ENCODE assay signal across 10 mouse cellular contexts in genomic region chr5:114858582-114858981, GRCm38 (mm10). TPM values are rescaled to one million over a fixed set of nuclear protein-coding genes. Genes with fewer than 3 reads are reported as not detected.
DNase-seq lines count a peak whose midpoint lies in the region; ATAC-seq and TF ChIP-seq lines count a peak whose summit lies in the region.
"Had no signal": no experiment of that assay in that cellular context is flagged by ENCODE, and none has a peak within 500 bp of the region (broad histone marks: within the 10 kb centered on the region; RNA-seq: fewer than 3 reads in every experiment).

TSS of gene Gm9936 (minus strand) at chr5:114858682.

- no peaks in the 10 kb centered on the region for H3K36me3 ChIP-seq in lung, embryonic 14.5 days (ENCODE audit: insufficient read depth)
- no peaks in the 10 kb centered on the region for H3K36me3 ChIP-seq in forebrain, embryonic 14.5 days (ENCODE audit: control insufficient read depth, insufficient read depth, low read length)
- no peaks in the 10 kb centered on the region for H3K36me3 ChIP-seq in limb, embryonic 13.5 days
- no peaks in the 10 kb centered on the region for H3K36me3 ChIP-seq in stomach, embryonic 14.5 days (ENCODE audit: control insufficient read depth, insufficient read depth, low read length)

- no peak for TF ChIP-seq POLR2A in lung, adult 2 months (IDR thresholded peaks at IDR 0.05; ENCODE audit: borderline replicate concordance, extremely low read depth, low read depth, low read length)

- no peak within 1 kb of the TSS for H3K9ac ChIP-seq in lung, embryonic 14.5 days
- peak within 1 kb of the TSS; percentile 40 for H3K9ac ChIP-seq in forebrain, embryonic 14.5 days (ENCODE audit: low read length)
- H3K9ac ChIP-seq in limb, embryonic 13.5 days = peak within 1 kb of the TSS; percentile 45; the same call in 1 of the 2 replicates
- no peak within 1 kb of the TSS for H3K9ac ChIP-seq in stomach, embryonic 14.5 days (replicated peaks; ENCODE audit: low read depth, low read length)

- no peaks in the 10 kb centered on the region for H3K4me1 ChIP-seq in lung, embryonic 14.5 days (ENCODE audit: insufficient read depth)
- H3K4me1 ChIP-seq in lung, adult 2 months (ENCODE audit: control insufficient read depth, insufficient read depth, low read length) = no peaks in the 10 kb centered on the region
- H3K4me1 ChIP-seq in forebrain, embryonic 14.5 days (ENCODE audit: control insufficient read depth, insufficient read depth, low read length) = no peaks in the 10 kb centered on the region
- peaks cover 4% of the 10 kb centered on the region; the same call in 1 of the 2 replicates for H3K4me1 ChIP-seq in limb, embryonic 13.5 days
- no peaks in the 10 kb centered on the region for H3K4me1 ChIP-seq in stomach, embryonic 14.5 days (ENCODE audit: control insufficient read depth, insufficient read depth, low read length)

- peak within 1 kb of the TSS; percentile 59 for H3K4me2 ChIP-seq in lung, embryonic 14.5 days
- H3K4me2 ChIP-seq in forebrain, embryonic 14.5 days (ENCODE audit: low read length) = peak within 1 kb of the TSS; percentile 46
- H3K4me2 ChIP-seq in limb, embryonic 13.5 days (replicated peaks) = peak within 1 kb of the TSS; percentile 68
- H3K4me2 ChIP-seq in stomach, embryonic 14.5 days (replicated peaks; ENCODE audit: low read depth, low read length) = peak within 1 kb of the TSS; percentile 49

- peak within 1 kb of the TSS; percentile 22 for H3K4me3 ChIP-seq in lung, embryonic 14.5 days (ENCODE audit: low read depth, low read length)
- H3K4me3 ChIP-seq in lung, adult 2 months (replicated peaks; ENCODE audit: extremely low read depth, low read depth, low read length) = no peak within 1 kb of the TSS
- peak within 1 kb of the TSS; percentile 12; the same call in 1 of the 2 replicates for H3K4me3 ChIP-seq in forebrain, embryonic 14.5 days (ENCODE audit: low read depth, low read length)
- peak within 1 kb of the TSS; percentile 38 for H3K4me3 ChIP-seq in limb, embryonic 13.5 days
- H3K4me3 ChIP-seq in stomach, embryonic 14.5 days (ENCODE audit: low read depth, low read length) = peak within 1 kb of the TSS; percentile 15; the same call in 1 of the 2 replicates

- ATAC-seq in lung, embryonic 14.5 days (ENCODE audit: insufficient read depth) = no peak
- no peak for ATAC-seq in forebrain, embryonic 14.5 days
- no peak for ATAC-seq in limb, embryonic 13.5 days (ENCODE audit: low FRiP score, low read depth)
- no peak for ATAC-seq in stomach, embryonic 14.5 days (ENCODE audit: insufficient number of reproducible peaks, insufficient read depth, low FRiP score, low read depth)

- peaks cover 11% of the 10 kb centered on the region for H3K27me3 ChIP-seq in lung, embryonic 14.5 days (ENCODE audit: insufficient read depth, low read length)
- H3K27me3 ChIP-seq in forebrain, embryonic 14.5 days (replicated peaks; ENCODE audit: control insufficient read depth, insufficient read depth, low read length) = no peaks in the 10 kb centered on the region
- peaks cover 21% of the 10 kb centered on the region for H3K27me3 ChIP-seq in limb, embryonic 13.5 days
- H3K27me3 ChIP-seq in stomach, embryonic 14.5 days (ENCODE audit: control insufficient read depth, insufficient read depth, low read length) = no peaks in the 10 kb centered on the region

- DNase-seq in lung, embryonic 14.5 days = no peak
- DNase-seq in lung, adult 2 months = no peak
- no peak for DNase-seq in forebrain, embryonic 14.5 days (ENCODE audit: low spot score)
- DNase-seq in adrenal gland, postnatal 4 days (ENCODE audit: low spot score in 2 of 2) = no peak
- no peak for DNase-seq in urinary bladder, postnatal 36 days (ENCODE audit: low spot score in 2 of 2)
- no peak for DNase-seq in left cerebral cortex, adult 9 months (ENCODE audit: low spot score in 2 of 2)

- H3K27ac ChIP-seq in lung, embryonic 14.5 days (ENCODE audit: low read depth) = no peak within 1 kb of the TSS
- no peak within 1 kb of the TSS for H3K27ac ChIP-seq in forebrain, embryonic 14.5 days (ENCODE audit: low read depth, low read length)
- H3K27ac ChIP-seq in limb, embryonic 13.5 days = no peak within 1 kb of the TSS
- H3K27ac ChIP-seq in stomach, embryonic 14.5 days (ENCODE audit: low read length) = no peak within 1 kb of the TSS

- no peak for TF ChIP-seq CTCF in lung, embryonic 14.5 days (IDR thresholded peaks at IDR 0.05; ENCODE audit: low read depth)
- no peak for TF ChIP-seq CTCF in lung, adult 2 months (IDR thresholded peaks at IDR 0.05; ENCODE audit: insufficient read depth, low read length)

- WGBS in lung, embryonic 14.5 days = 65% methylated on average over 12 of the region's 12 CpGs
- 74% methylated on average over 12 of the region's 12 CpGs for WGBS in lung, adult 2 months
- WGBS in forebrain, embryonic 14.5 days = 88% methylated on average over 12 of the region's 12 CpGs
- 86% methylated on average over 12 of the region's 12 CpGs for WGBS in limb, embryonic 13.5 days
- WGBS in stomach, embryonic 14.5 days = 74% methylated on average over 12 of the region's 12 CpGs

- no peaks in the 10 kb centered on the region for H3K9me3 ChIP-seq in lung, embryonic 14.5 days (ENCODE audit: low read depth, low read length)
- H3K9me3 ChIP-seq in forebrain, embryonic 14.5 days (replicated peaks; ENCODE audit: control insufficient read depth, low read length) = no peaks in the 10 kb centered on the region
- no peaks in the 10 kb centered on the region for H3K9me3 ChIP-seq in limb, embryonic 13.5 days
- H3K9me3 ChIP-seq in stomach, embryonic 14.5 days (ENCODE audit: control insufficient read depth, low read depth, low read length) = no peaks in the 10 kb centered on the region

RNA-seq across cellular contexts. Expression of gene Gm9936, which starts in this region (rescaled TPM):
- polyA plus RNA-seq in lung, embryonic 14.5 days (2014; fragmentation: Nextera tagmentation; extraction: Ambion mirVana) = 0.18 TPM in 1 of 2 replicates, not detected in the other
- not detected in 2 replicates for polyA plus RNA-seq in lung, adult 2 months (2012; rRNA removed)
- polyA plus RNA-seq in forebrain, embryonic 14.5 days (2014; fragmentation: Nextera tagmentation; extraction: Ambion mirVana) = 1.8 and 2.4 TPM in 2 replicates
- polyA plus RNA-seq in limb, embryonic 13.5 days (2015; fragmentation: Nextera tagmentation; extraction: Ambion mirVana) = 0.24 and 0.28 TPM in 2 replicates
- polyA plus RNA-seq in stomach, embryonic 14.5 days (2014; fragmentation: Nextera tagmentation; extraction: Ambion mirVana) = 0.09 and 0.28 TPM in 2 replicates
- total RNA-seq in adrenal gland, postnatal 4 days (2021) = under 1 TPM; 0.14 to 0.17 TPM
- total RNA-seq: liver, adult 2 months had no signal
- polyA plus RNA-seq: gonadal fat pad, adult 2 months; liver, adult 2 months had no signal

Comparison
In these comparisons a context has a peak if more than half of its experiments do, and no peak if none do; other contexts are left out.
1. H3K9ac ChIP-seq: peak in forebrain, embryonic 14.5 days (single experiment) and limb, embryonic 13.5 days (single experiment); none in lung, embryonic 14.5 days (single experiment) and stomach, embryonic 14.5 days (single experiment).
2. Peak in every context shown above with its lines, with median percentiles within 50 percentile points of each other: H3K4me2 ChIP-seq.